10 mouse cellular contexts compared by ENCODE assay signal in genomic region chr13:56615864-56616263, GRCm38 (mm10). TPM values are rescaled to one million over a fixed set of nuclear protein-coding genes. Genes with fewer than 3 reads are reported as not detected.
DNase-seq lines count a peak whose midpoint lies in the region; ATAC-seq and TF ChIP-seq lines count a peak whose summit lies in the region.
"Had no signal": no experiment of that assay in that cellular context is flagged by ENCODE, and none has a peak within 500 bp of the region (broad histone marks: within the 10 kb centered on the region; RNA-seq: fewer than 3 reads in every experiment).

No protein-coding gene starts in this region.

- DNase-seq in kidney, adult 2 months, result no peak
- no peak for DNase-seq in kidney, postnatal 25 days
- peak; percentile 48 for DNase-seq in MN1 (ENCODE audit: low spot score)
- peak; percentile 80 to 84 for DNase-seq in cerebellum, postnatal 10 days
- peak; percentile 50 for DNase-seq in lung, postnatal 10 days
- DNase-seq in adrenal gland, adult 8-10 months, result no peak
- DNase-seq: layer of hippocampus, adult 9-11 months had no signal

- no peak overlapping the region for H3K27ac ChIP-seq in kidney, adult 2 months (ENCODE audit: insufficient read depth, low read depth, low read length)
- H3K27ac ChIP-seq in heart, embryonic 12.5 days (ENCODE audit: poor library complexity, severe bottlenecking), result no peak overlapping the region
- H3K27ac ChIP-seq: forebrain, embryonic 15.5 days; midbrain, embryonic 12.5 days had no signal

- H3K4me1 ChIP-seq in kidney, adult 2 months (ENCODE audit: control insufficient read depth, insufficient read depth, low read length), result no peaks in the 10 kb centered on the region; the same call in 1 of the 2 replicates
- peaks cover 41% of the 10 kb centered on the region for H3K4me1 ChIP-seq in heart, embryonic 12.5 days (replicated peaks)

- no peaks in the 10 kb centered on the region for H3K36me3 ChIP-seq in kidney, adult 2 months (ENCODE audit: control insufficient read depth, insufficient read depth, low read length)
- peaks cover 11% of the 10 kb centered on the region; the same call in 1 of the 2 replicates for H3K36me3 ChIP-seq in heart, embryonic 12.5 days
- H3K36me3 ChIP-seq: forebrain, embryonic 15.5 days; midbrain, embryonic 12.5 days had no signal

- H3K9me3 ChIP-seq in heart, embryonic 12.5 days (replicated peaks), result no peaks in the 10 kb centered on the region
- H3K9me3 ChIP-seq: forebrain, embryonic 15.5 days; midbrain, embryonic 12.5 days had no signal

- H3K27me3 ChIP-seq in kidney, adult 2 months (replicated peaks; ENCODE audit: control insufficient read depth, insufficient read depth, low read length), result no peaks in the 10 kb centered on the region
- 0 out of 2 replicates have a peak, but pooled peaks cover 3% of the 10 kb centered on the region for H3K27me3 ChIP-seq in heart, embryonic 12.5 days (replicated peaks)

- no peak for ATAC-seq in heart, embryonic 12.5 days (ENCODE audit: insufficient number of reproducible peaks, low FRiP score)
- ATAC-seq: forebrain, embryonic 15.5 days had no signal

- no peak overlapping the region for H3K9ac ChIP-seq in heart, embryonic 12.5 days
- H3K9ac ChIP-seq: forebrain, embryonic 15.5 days; midbrain, embryonic 12.5 days had no signal

- TF ChIP-seq POLR2A in kidney, adult 2 months (IDR thresholded peaks at IDR 0.05; ENCODE audit: low read depth, low read length), result no peak

- WGBS in kidney, adult 2 months, result 32% methylated on average over 9 of the region's 9 CpGs
- WGBS in heart, embryonic 12.5 days, result 75% methylated on average over 9 of the region's 9 CpGs

- no peak overlapping the region for H3K4me2 ChIP-seq in heart, embryonic 12.5 days
- H3K4me2 ChIP-seq: forebrain, embryonic 15.5 days; midbrain, embryonic 12.5 days had no signal

- TF ChIP-seq CTCF in kidney, adult 2 months (conservative IDR thresholded peaks at IDR 0.05; ENCODE audit: insufficient read depth, insufficient read length, low read depth, low read length), result peak; percentile 50; the same call in 1 of the 2 replicates

- H3K4me3 ChIP-seq in kidney, adult 2 months (ENCODE audit: insufficient read depth, low read depth, low read length), result no peak overlapping the region
- no peak overlapping the region for H3K4me3 ChIP-seq in heart, embryonic 12.5 days
- H3K4me3 ChIP-seq: forebrain, embryonic 15.5 days; midbrain, embryonic 12.5 days had no signal

RNA-seq across cellular contexts. Expression of gene Tgfbi, which starts 6.5 kb away (rescaled TPM):
- polyA plus RNA-seq in kidney, adult 2 months (2012; rRNA removed), result 18.8 and 20.8 TPM in 2 replicates
- 100 to 1,000 TPM in 2 of 4 experiments, 10 to 100 TPM in 2; 35.2 to 174 (median 104) TPM for total RNA-seq in adrenal gland, adult 8-10 months (2022)
- 107 TPM in 2 replicates for polyA plus RNA-seq in heart, embryonic 12.5 days (2016; fragmentation: Nextera tagmentation; extraction: Ambion mirVana)

Comparison
In these comparisons a context has a peak if more than half of its experiments do, and no peak if none do; other contexts are left out.
1. DNase-seq: peak in MN1 (single experiment), cerebellum, postnatal 10 days (2 of 2) and lung, postnatal 10 days (single experiment); none in kidney, adult 2 months (single experiment), kidney, postnatal 25 days (0 of 2) and adrenal gland, adult 8-10 months (single experiment).